Mouse (Mus musculus): ENCODE measurements around the gene Hyal4. TPM values are rescaled to one million over a fixed set of nuclear protein-coding genes. Genes with fewer than 3 reads are reported as not detected.

Hyal4 gene
- polyA plus RNA-seq, 1 experiment from 2014 or later: not detected

- no peak overlapping the region for H3K4me3 ChIP-seq (ENCODE audit: low read depth, low read length)
- DNase-seq (ENCODE audit: low spot score) (no peak), ATAC-seq (ENCODE audit: insufficient number of reproducible peaks, low FRiP score, low TSS enrichment, low read depth) (no peak)
- no peak overlapping the region for H3K9ac ChIP-seq (ENCODE audit: low read length)
- H3K9me3 ChIP-seq (ENCODE audit: control insufficient read depth, low read length): no peaks in the 10 kb centered on the region
- no peaks in the 10 kb centered on the region for H3K36me3 ChIP-seq (ENCODE audit: control insufficient read depth, insufficient read depth, low read length)
- no peak overlapping the region for H3K27ac ChIP-seq (replicated peaks; ENCODE audit: low read depth, low read length)
- no peaks in the 10 kb centered on the region for H3K4me1 ChIP-seq (ENCODE audit: control insufficient read depth, insufficient read depth, low read length)
- H3K27me3 ChIP-seq (ENCODE audit: control insufficient read depth, insufficient read depth, low read length): no peaks in the 10 kb centered on the region
- WGBS: 56% methylated on average over 2 of the region's 2 CpGs
- H3K4me2 ChIP-seq (ENCODE audit: low read depth, severe bottlenecking): no peak overlapping the region
Measured at GRCm38 (mm10) chr6:24779182-24779581, 31.1 kb downstream of the Hyal4 start.

GRCm38 (mm10) chr6:24790888-24791287 is 42.8 kb downstream of the Hyal4 start, which contains the start of gene Spam1:
TSS of gene Spam1 (plus strand) at chr6:24791188.
- Histone ChIP-seq H3K4me2 (ENCODE audit: low read depth, severe bottlenecking) (no peak within 1 kb of the TSS), H3K4me3 (ENCODE audit: low read depth, low read length) (no peak within 1 kb of the TSS), H3K9me3 (ENCODE audit: control insufficient read depth, low read length) (no peaks in the 10 kb centered on the region), H3K27ac (replicated peaks; ENCODE audit: low read depth, low read length) (no peak within 1 kb of the TSS), H3K27me3 (ENCODE audit: control insufficient read depth, insufficient read depth, low read length) (no peaks in the 10 kb centered on the region), H3K9ac (ENCODE audit: low read length) (no peak within 1 kb of the TSS), H3K4me1 (ENCODE audit: control insufficient read depth, insufficient read depth, low read length) (no peaks in the 10 kb centered on the region), H3K36me3 (ENCODE audit: control insufficient read depth, insufficient read depth, low read length) (no peaks in the 10 kb centered on the region)
- ATAC-seq (ENCODE audit: insufficient number of reproducible peaks, low FRiP score, low TSS enrichment, low read depth) (no peak), DNase-seq (ENCODE audit: low spot score) (no peak)

Other genes with a start within 250 kb of the Hyal4 start
- gene Iqub, start 233.3 kb upstream of the Hyal4 start, polyA plus RNA-seq (2014; fragmentation: Nextera tagmentation; extraction: Ambion mirVana): 0.04 TPM in 1 of 2 replicates, not detected in the other
- 281 and 290 TPM in 2 replicates for gene Ndufa5, start 220.3 kb upstream of the Hyal4 start, polyA plus RNA-seq (2014; fragmentation: Nextera tagmentation; extraction: Ambion mirVana)
- gene Asb15, start 220.2 kb upstream of the Hyal4 start, polyA plus RNA-seq (2014; fragmentation: Nextera tagmentation; extraction: Ambion mirVana): not detected in 2 replicates
- gene Lmod2, start 150.6 kb upstream of the Hyal4 start, polyA plus RNA-seq (2014; fragmentation: Nextera tagmentation; extraction: Ambion mirVana): not detected in 2 replicates
- gene Wasl, start 83.3 kb upstream of the Hyal4 start, polyA plus RNA-seq (2014; fragmentation: Nextera tagmentation; extraction: Ambion mirVana): 52.1 and 56.4 TPM in 2 replicates
- not detected in 2 replicates for gene Hyal6, start 15.1 kb upstream of the Hyal4 start, polyA plus RNA-seq (2014; fragmentation: Nextera tagmentation; extraction: Ambion mirVana)
- gene Spam1, start 42.9 kb downstream of the Hyal4 start, polyA plus RNA-seq (2014; fragmentation: Nextera tagmentation; extraction: Ambion mirVana): not detected in 2 replicates
- gene Hyal5, start 109.7 kb downstream of the Hyal4 start, polyA plus RNA-seq (2014; fragmentation: Nextera tagmentation; extraction: Ambion mirVana): not detected in 2 replicates
- gene Tmem229a, start 208.0 kb downstream of the Hyal4 start, polyA plus RNA-seq (2014; fragmentation: Nextera tagmentation; extraction: Ambion mirVana): 0.61 and 0.73 TPM in 2 replicates